Mouse (Mus musculus) kidney, adult 9 months (tissue): ENCODE data around the gene Vmn1r44.
"Not testable (repeated sequence)": the region's sequence is repeated elsewhere in the genome, so short reads cannot be mapped to it uniquely, and the experiment has no call there.

Experiments
- DNase-seq: peaks from one replicate; pipeline ENCODE4 v3.0.0; 2022

The Vmn1r44 gene

GRCm38 (mm10) chr6:89883360-89883759 is at the start of gene Vmn1r44:
TSS of gene Vmn1r44 (plus strand) at chr6:89883660.
- DNase-seq = no peak

- no peak for DNase-seq
Observed at GRCm38 (mm10) chr6:89857552-89857951, 25.9 kb upstream of the Vmn1r44 start.

GRCm38 (mm10) chr6:89859839-89860238 is 23.6 kb upstream of the Vmn1r44 start:
- DNase-seq = peak; percentile 66

GRCm38 (mm10) chr6:89863792-89864191 is 19.7 kb upstream of the Vmn1r44 start:
- no peak for DNase-seq

- no peak for DNase-seq
Observed at GRCm38 (mm10) chr6:89867276-89867675, 16.2 kb upstream of the Vmn1r44 start.

- DNase-seq = no peak
Observed at GRCm38 (mm10) chr6:89867976-89868375, 15.5 kb upstream of the Vmn1r44 start.

- not testable (repeated sequence) for DNase-seq
Observed at GRCm38 (mm10) chr6:89876313-89876712, 7.1 kb upstream of the Vmn1r44 start, which contains the start of the genes Vmn1r42 and Vmn1r43. TSS of gene Vmn1r42 (minus strand) at chr6:89876413. TSS of gene Vmn1r43 (minus strand) at chr6:89876413.

- DNase-seq = no peak
Observed at GRCm38 (mm10) chr6:89876963-89877362, 6.5 kb upstream of the Vmn1r44 start.

- peak; percentile 3 for DNase-seq
Observed at GRCm38 (mm10) chr6:89880867-89881266, 2.6 kb upstream of the Vmn1r44 start.

- DNase-seq = no peak
Observed at GRCm38 (mm10) chr6:89883812-89884211, 352 bp downstream of the Vmn1r44 start.

GRCm38 (mm10) chr6:89940498-89940897 is 57.0 kb downstream of the Vmn1r44 start, which contains the start of gene Vmn1r45:
TSS of gene Vmn1r45 (minus strand) at chr6:89940598.
- not testable (repeated sequence) for DNase-seq

- DNase-seq = no peak
Observed at GRCm38 (mm10) chr6:89940926-89941325, 57.5 kb downstream of the Vmn1r44 start.
